Mouse (Mus musculus) forebrain, postnatal 0 days (tissue): ENCODE results near the gene Ltbp2. TPM values are rescaled to one million over a fixed set of nuclear protein-coding genes. Genes with fewer than 3 reads are reported as not detected.
A peak's percentile ranks its signal among the peaks of the same experiment; 100 is the strongest.

Source experiments
- ATAC-seq: fragments of 200-750 bp; cut with Nextera tagmentation; 2 replicates; pipeline ENCODE4 v1.8.0; 2017; ENCODE audit warnings: mild to moderate bottlenecking, moderate library complexity
- DNase-seq: peaks from one replicate; pipeline ENCODE4 v3.0.0-alpha.2; 2015
- H3K27ac ChIP-seq: fragments of 300-500 bp; sonication (generic); 2 replicates; pipeline ENCODE4 v1.5.1; 2014; ENCODE audit warnings: low read depth, mild to moderate bottlenecking, antibody characterized with exemption, low read length, moderate library complexity, mixed read lengths
- H3K27me3 ChIP-seq: fragments of 300-500 bp; sonication (generic); 2 replicates; pipeline ENCODE4 v1.6.1; 2014; ENCODE audit warnings: mild to moderate bottlenecking, low read length, mixed read lengths; ENCODE audit not compliant: insufficient read depth
- H3K36me3 ChIP-seq: fragments of 300-500 bp; sonication (generic); 2 replicates; pipeline ENCODE4 v1.6.1; 2014; ENCODE audit warnings: mild to moderate bottlenecking, moderate library complexity; ENCODE audit not compliant: insufficient read depth
- H3K4me1 ChIP-seq: fragments of 300-500 bp; sonication (generic); 2 replicates; pipeline ENCODE4 v1.6.1; 2014; ENCODE audit warnings: antibody characterized with exemption; ENCODE audit not compliant: insufficient read depth
- H3K4me2 ChIP-seq: fragments of 300-500 bp; sonication (generic); 2 replicates; pipeline ENCODE4 v1.6.1; 2014; ENCODE audit warnings: low read depth, mild to moderate bottlenecking, moderate library complexity
- H3K4me3 ChIP-seq: fragments of 300-500 bp; sonication (generic); 2 replicates; pipeline ENCODE4 v1.5.1; 2014; ENCODE audit warnings: low read depth, low read length, mixed read lengths
- H3K9ac ChIP-seq: fragments of 300-500 bp; sonication (generic); 2 replicates; pipeline ENCODE4 v1.6.1; 2014; ENCODE audit warnings: mild to moderate bottlenecking
- H3K9me3 ChIP-seq: fragments of 300-500 bp; sonication (generic); 2 replicates; pipeline ENCODE4 v1.6.1; 2016; ENCODE audit warnings: low read length
- CTCF ChIP-seq: sonication (generic); IDR thresholded peaks from 2 replicates; pipeline ENCODE4 v1.5.1; 2016; ENCODE audit warnings: antibody characterized with exemption, control low read depth, low read depth
- WGBS: fragments of 180-500 bp; shearing (Covaris S2); extraction: QIAGEN DNeasy Blood & Tissue Kit; methylation state at CpG from one replicate; pipeline ENCODE4 v1.1.7; 2014; 5-methylcytosine and 5-hydroxymethylcytosine counted together
- polyA plus RNA-seq: library from polyadenylated mRNA; unstranded; fragments of >200 nt; fragmentation: Nextera tagmentation; extraction: Ambion mirVana; gene quantifications from 2 replicates; pipeline ENCODE4 v1.2.1, GENCODE M21; 2015
- total RNA-seq: library from RNA; depleted of rRNA; stranded (reverse); fragments of >200 nt; gene quantifications from 2 replicates; pipeline ENCODE4 v1.2.3, GENCODE M21; 2014; rRNA removed

The Ltbp2 gene
- total RNA-seq = 0.76 and 1.2 TPM in 2 replicates
- 0.10 and 0.51 TPM in 2 replicates for polyA plus RNA-seq

DNA sequence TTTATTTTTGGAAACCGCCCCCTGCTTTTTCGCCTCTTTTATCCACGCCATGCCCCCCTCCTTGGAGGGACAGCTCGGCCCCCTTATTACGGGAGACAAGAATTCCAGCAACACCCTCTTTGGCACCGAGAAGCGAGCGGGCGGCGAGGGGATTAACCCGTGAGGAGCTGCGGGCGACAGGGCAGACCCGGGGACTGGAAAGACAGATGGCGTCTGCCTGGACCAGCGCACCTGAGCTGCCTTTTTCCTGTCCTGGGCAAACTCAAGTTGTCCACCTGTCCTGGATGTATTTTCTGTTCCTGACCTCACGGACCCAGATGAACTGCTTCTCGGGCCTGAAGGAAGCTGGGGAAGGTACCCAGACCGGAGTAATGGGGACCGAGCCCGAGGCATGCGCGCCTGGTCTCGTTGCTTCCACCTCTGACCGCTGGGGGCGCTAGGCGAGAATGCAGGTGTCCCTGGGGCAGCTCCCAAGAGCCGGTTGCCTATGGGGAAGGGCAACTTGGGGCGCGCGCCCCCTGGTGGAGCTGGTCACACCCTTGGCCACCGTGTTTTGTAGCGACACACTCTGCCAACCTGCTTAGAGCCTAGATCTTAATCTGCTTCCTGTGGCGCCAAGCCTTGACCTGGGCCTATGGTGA lies at the start of gene Ltbp2:
Gene Ltbp2 (minus strand): TSS at position 52 of the 641 bp plus-strand sequence.
- peak; percentile 83 for TF ChIP-seq CTCF
- Histone ChIP-seq H3K9me3 (no peaks in the 10 kb centered on the region), H3K36me3 (no peaks in the 10 kb centered on the region), H3K4me2 (peak within 1 kb of the TSS; percentile 47), H3K4me1 (0 out of 2 replicates have a peak, but pooled peaks cover 4% of the 10 kb centered on the region), H3K27me3 (peaks cover 59% of the 10 kb centered on the region), H3K27ac (no peak within 1 kb of the TSS), H3K4me3 (peak within 1 kb of the TSS; percentile 28), H3K9ac (no peak within 1 kb of the TSS)
- ATAC-seq (peak; percentile 64), DNase-seq (peak; percentile 63)
- WGBS = 3% methylated on average over 34 of the region's 34 CpGs

DNA sequence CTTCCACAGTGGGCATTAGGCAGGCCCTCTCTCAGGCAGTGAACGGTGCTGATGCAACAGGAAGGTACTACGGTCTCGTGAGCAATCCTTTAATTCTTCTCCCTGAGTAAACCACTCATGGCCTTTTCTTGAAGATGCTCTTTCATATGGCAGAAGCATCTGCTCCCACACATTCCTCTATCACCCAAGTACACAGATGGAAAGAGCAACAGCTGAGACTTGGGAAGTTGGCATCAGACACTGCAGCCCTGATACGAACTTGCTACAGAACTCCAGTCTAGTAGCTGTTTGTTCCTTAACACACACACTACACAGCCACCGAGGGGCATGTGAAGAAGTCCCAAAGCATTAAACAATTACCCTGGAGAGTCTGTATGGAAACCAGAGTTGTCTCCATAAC lies 48.0 kb upstream of the Ltbp2 start:
- DNase-seq = peak; percentile 34
- peak; percentile 48; the same call in 1 of the 2 replicates for ATAC-seq
- Histone ChIP-seq H3K4me1 (no peaks in the 10 kb centered on the region), H3K9me3 (no peaks in the 10 kb centered on the region), H3K27ac (no peak overlapping the region), H3K4me3 (no peak overlapping the region), H3K4me2 (no peak overlapping the region), H3K27me3 (no peaks in the 10 kb centered on the region), H3K36me3 (peaks cover 69% of the 10 kb centered on the region), H3K9ac (no peak overlapping the region)
- no peak for TF ChIP-seq CTCF
- 79% methylated on average over 5 of the region's 5 CpGs for WGBS

DNA sequence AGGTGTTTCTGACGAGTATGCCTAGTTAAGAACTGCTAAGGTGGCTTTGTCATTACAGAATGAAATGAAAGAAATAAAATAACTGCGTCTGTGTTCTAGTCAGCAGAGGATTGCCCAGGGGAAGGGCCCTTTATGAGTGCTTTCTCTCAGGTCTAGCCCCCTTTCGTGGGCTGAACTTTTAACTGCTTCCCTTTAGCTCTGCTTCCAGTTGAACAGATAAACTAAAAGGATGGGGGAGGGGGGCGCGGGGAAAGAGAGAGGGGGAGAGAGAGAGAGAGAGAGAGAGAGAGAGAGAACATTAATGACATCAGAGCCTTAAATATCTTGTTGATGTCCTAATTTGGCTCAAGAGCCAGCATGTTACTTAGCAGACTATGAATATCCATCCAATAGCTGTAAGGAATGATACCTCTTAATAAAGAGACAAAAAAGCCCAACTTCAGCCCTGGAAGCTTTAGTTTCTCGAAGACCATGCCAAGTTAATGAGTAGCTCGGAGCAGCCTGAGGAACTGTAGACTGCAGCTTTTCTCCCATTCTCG lies 45.6 kb upstream of the Ltbp2 start:
- Histone ChIP-seq H3K36me3 (peaks cover 75% of the 10 kb centered on the region), H3K27me3 (no peaks in the 10 kb centered on the region), H3K9ac (no peak overlapping the region), H3K27ac (no peak overlapping the region), H3K4me3 (no peak overlapping the region), H3K4me2 (no peak overlapping the region), H3K9me3 (no peaks in the 10 kb centered on the region), H3K4me1 (no peaks in the 10 kb centered on the region)
- 42% methylated on average over 8 of the region's 8 CpGs for WGBS
- ATAC-seq (no peak), DNase-seq (no peak)
- no peak for TF ChIP-seq CTCF

DNA sequence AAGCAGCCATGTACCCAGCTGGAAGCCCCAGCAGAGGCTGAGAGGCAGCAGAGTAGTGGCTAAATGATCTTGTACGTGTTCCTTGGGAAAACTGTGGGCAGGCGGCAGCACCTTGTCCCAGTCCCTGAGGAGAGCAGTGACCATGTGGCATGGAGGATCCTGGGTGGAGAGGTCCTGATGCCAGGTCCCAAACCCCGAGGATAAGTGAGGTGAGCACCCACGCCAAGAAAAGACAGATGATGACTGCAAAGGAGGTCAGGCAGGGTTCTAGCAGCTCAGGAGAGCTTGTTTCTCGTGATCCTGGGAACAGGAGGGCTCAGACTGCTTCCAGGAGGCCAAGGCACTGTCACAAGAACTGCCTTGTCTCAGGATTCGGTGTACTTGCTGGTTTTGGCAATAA lies 42.5 kb upstream of the Ltbp2 start:
- Histone ChIP-seq H3K4me1 (no peaks in the 10 kb centered on the region), H3K4me3 (no peak overlapping the region), H3K9ac (no peak overlapping the region), H3K36me3 (peaks cover 65% of the 10 kb centered on the region), H3K9me3 (no peaks in the 10 kb centered on the region), H3K27me3 (no peaks in the 10 kb centered on the region), H3K27ac (no peak overlapping the region), H3K4me2 (no peak overlapping the region)
- TF ChIP-seq CTCF = no peak
- DNase-seq (no peak), ATAC-seq (no peak)
- WGBS = 92% methylated on average over 6 of the region's 6 CpGs

DNA sequence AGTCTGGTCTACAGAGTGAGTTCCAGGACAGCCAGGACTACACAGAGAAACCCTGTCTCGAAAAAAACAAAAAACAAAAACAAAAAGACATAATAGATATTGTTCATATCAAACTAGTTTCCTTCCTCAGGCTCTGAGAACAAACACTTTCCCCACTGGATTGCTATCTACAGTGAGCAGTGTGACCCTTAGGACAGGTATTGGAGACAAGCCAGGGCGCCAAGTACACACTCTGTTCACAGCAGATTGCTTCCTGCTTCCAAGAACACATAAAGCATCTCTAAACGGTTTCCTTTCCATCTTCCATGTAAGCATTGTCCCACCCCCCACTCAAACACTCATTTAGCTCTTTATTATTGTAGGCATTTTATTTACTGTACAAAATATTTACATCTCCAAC lies 41.5 kb upstream of the Ltbp2 start:
- H3K9me3 ChIP-seq = no peaks in the 10 kb centered on the region
- no peak overlapping the region for H3K9ac ChIP-seq
- DNase-seq (no peak), ATAC-seq (no peak)
- H3K36me3 ChIP-seq = peaks cover 61% of the 10 kb centered on the region
- WGBS = 80% methylated on average over 3 of the region's 3 CpGs
- H3K4me2 ChIP-seq = no peak overlapping the region
- no peak for TF ChIP-seq CTCF
- H3K27ac ChIP-seq = no peak overlapping the region
- no peak overlapping the region for H3K4me3 ChIP-seq
- no peaks in the 10 kb centered on the region for H3K27me3 ChIP-seq
- no peaks in the 10 kb centered on the region for H3K4me1 ChIP-seq

DNA sequence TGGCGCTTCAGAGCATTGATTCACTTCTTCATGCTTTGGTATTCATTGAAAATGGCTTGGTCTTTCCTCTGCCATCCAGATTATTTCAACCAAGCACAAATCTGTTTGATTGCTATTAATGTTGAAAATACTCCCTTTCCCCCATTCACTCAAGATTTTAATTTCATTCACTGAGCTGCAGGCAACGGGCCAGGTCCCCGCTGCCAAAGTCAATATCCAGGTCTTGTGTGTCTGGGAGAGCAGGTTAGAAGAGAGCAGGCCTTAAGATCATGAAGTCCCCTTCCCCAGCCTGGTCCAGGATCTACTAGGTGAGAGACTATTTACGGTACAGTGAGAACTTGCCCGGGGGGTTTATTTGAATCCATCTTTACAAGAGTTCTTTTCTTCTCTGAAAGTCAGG lies 38.6 kb upstream of the Ltbp2 start:
- WGBS = 82% methylated on average over 5 of the region's 5 CpGs
- DNase-seq (no peak), ATAC-seq (no peak)

DNA sequence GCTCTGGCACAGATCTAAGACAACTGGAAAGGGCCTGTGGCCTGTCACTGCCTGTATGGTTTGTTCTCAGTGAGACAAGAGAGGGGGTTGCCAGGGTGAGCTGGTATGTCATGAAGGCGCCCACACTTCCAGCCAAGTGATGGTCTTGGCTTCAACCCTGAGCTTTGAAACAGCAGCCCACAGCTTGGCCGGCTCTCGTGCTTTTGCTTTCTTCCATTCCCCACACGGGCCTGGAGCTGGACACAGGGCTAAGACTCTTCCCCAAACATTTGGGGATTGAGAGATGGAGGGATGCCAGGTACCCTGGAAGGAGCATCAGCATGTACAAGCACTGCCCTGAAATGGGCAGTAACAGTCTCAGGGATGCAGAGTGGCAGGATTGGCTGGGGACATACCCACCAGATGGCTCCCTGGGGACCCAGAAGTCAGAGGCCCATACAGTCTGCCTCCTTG lies 36.3 kb upstream of the Ltbp2 start:
- Histone ChIP-seq H3K9ac (no peak overlapping the region), H3K36me3 (peaks cover 20% of the 10 kb centered on the region), H3K4me2 (no peak overlapping the region), H3K4me3 (no peak overlapping the region), H3K4me1 (no peaks in the 10 kb centered on the region), H3K27ac (no peak overlapping the region), H3K9me3 (no peaks in the 10 kb centered on the region), H3K27me3 (no peaks in the 10 kb centered on the region)
- DNase-seq = peak; percentile 17
- ATAC-seq = peak; percentile 50
- 66% methylated on average over 4 of the region's 4 CpGs for WGBS
- no peak for TF ChIP-seq CTCF

More for the DNA sequence above, 38.6 kb upstream of the Ltbp2 start:
- Histone ChIP-seq H3K9me3 (no peaks in the 10 kb centered on the region), H3K9ac (no peak overlapping the region), H3K4me1 (no peaks in the 10 kb centered on the region), H3K36me3 (peaks cover 40% of the 10 kb centered on the region), H3K4me2 (no peak overlapping the region), H3K27me3 (no peaks in the 10 kb centered on the region), H3K27ac (no peak overlapping the region), H3K4me3 (no peak overlapping the region)
- no peak for TF ChIP-seq CTCF
